Mouse (Mus musculus): ENCODE results near the gene Kif5c.

- no peak for TF ChIP-seq CTCF (IDR thresholded peaks at IDR 0.05; ENCODE audit: insufficient read depth, low read length)
- TF ChIP-seq POLR2A (IDR thresholded peaks at IDR 0.05; ENCODE audit: borderline replicate concordance, extremely low read depth, low read depth, low read length), result no peak
Measured at GRCm38 (mm10) chr2:49661348-49661747, 42.2 kb downstream of the Kif5c start.
